Mouse (Mus musculus) heart, embryonic 10.5 days (tissue): ENCODE measurements around the gene Celsr1. TPM values are rescaled to one million over a fixed set of nuclear protein-coding genes. Genes with fewer than 3 reads are reported as not detected.

Source experiments
- DNase-seq: peaks from one replicate; pipeline ENCODE4 v3.0.0-alpha.2; 2017; ENCODE audit warnings: low spot score
- H3K27ac ChIP-seq: fragments of 300-500 bp; sonication (generic); 2 replicates; pipeline ENCODE4 v1.5.1; 2016; ENCODE audit warnings: mild to moderate bottlenecking
- H3K27me3 ChIP-seq: fragments of 300-500 bp; sonication (generic); 2 replicates; pipeline ENCODE4 v1.6.1; 2016; ENCODE audit warnings: mild to moderate bottlenecking; ENCODE audit not compliant: poor library complexity, insufficient read depth, severe bottlenecking
- H3K36me3 ChIP-seq: fragments of 300-500 bp; sonication (generic); 2 replicates; pipeline ENCODE4 v1.6.1; 2016; ENCODE audit warnings: mild to moderate bottlenecking, moderate library complexity
- H3K4me1 ChIP-seq: fragments of 300-500 bp; sonication (generic); 2 replicates; pipeline ENCODE4 v1.6.1; 2016; ENCODE audit warnings: mild to moderate bottlenecking
- H3K4me3 ChIP-seq: fragments of 300-500 bp; sonication (generic); 2 replicates; pipeline ENCODE4 v1.5.1; 2016; ENCODE audit warnings: mild to moderate bottlenecking, moderate library complexity
- H3K9me3 ChIP-seq: fragments of 300-500 bp; sonication (generic); 2 replicates; pipeline ENCODE4 v1.6.1; 2016; ENCODE audit warnings: mild to moderate bottlenecking, moderate library complexity
- WGBS: fragments of 180-500 bp; shearing (Covaris S2); methylation state at CpG from one replicate; pipeline ENCODE4 v1.1.7; 2016; 5-methylcytosine and 5-hydroxymethylcytosine counted together
- polyA plus RNA-seq: library from polyadenylated mRNA; unstranded; fragments of >200 nt; fragmentation: Nextera tagmentation; extraction: Ambion mirVana; gene quantifications from 2 replicates; pipeline ENCODE4 v1.2.1, GENCODE M21; 2016

Gene Celsr1
- polyA plus RNA-seq, 1 experiment from 2014 or later: 2.3 TPM

GRCm38 (mm10) chr15:85908660-85909491 lies 124.7 kb downstream of the Celsr1 start:
- DNase-seq: no peak
- Histone ChIP-seq H3K27me3 (peaks cover 3% of the 10 kb centered on the region; the same call in 1 of the 2 replicates), H3K4me3 (no peak overlapping the region), H3K36me3 (no peaks in the 10 kb centered on the region), H3K9me3 (no peaks in the 10 kb centered on the region), H3K4me1 (peaks cover 11% of the 10 kb centered on the region), H3K27ac (no peak overlapping the region)
- 84% methylated on average over 7 of the region's 7 CpGs for WGBS

GRCm38 (mm10) chr15:85903826-85904225 lies 129.8 kb downstream of the Celsr1 start:
- no peak overlapping the region for H3K4me3 ChIP-seq
- DNase-seq: no peak
- no peaks in the 10 kb centered on the region for H3K9me3 ChIP-seq
- WGBS: 57% methylated on average over 8 of the region's 8 CpGs
- no peak overlapping the region for H3K27ac ChIP-seq
- peaks cover 16% of the 10 kb centered on the region; the same call in 1 of the 2 replicates for H3K36me3 ChIP-seq
- peaks cover 3% of the 10 kb centered on the region; the same call in 1 of the 2 replicates for H3K27me3 ChIP-seq
- H3K4me1 ChIP-seq: peaks cover 24% of the 10 kb centered on the region

GRCm38 (mm10) chr15:85902505-85902904 lies 131.1 kb downstream of the Celsr1 start:
- 58% methylated on average over 10 of the region's 10 CpGs for WGBS
- no peak for DNase-seq
- peaks cover 1% of the 10 kb centered on the region; the same call in 1 of the 2 replicates for H3K27me3 ChIP-seq
- no peak overlapping the region for H3K4me3 ChIP-seq
- H3K9me3 ChIP-seq: no peaks in the 10 kb centered on the region
- H3K27ac ChIP-seq: no peak overlapping the region
- peaks cover 24% of the 10 kb centered on the region for H3K4me1 ChIP-seq
- H3K36me3 ChIP-seq: peaks cover 27% of the 10 kb centered on the region

GRCm38 (mm10) chr15:85900801-85901200 lies 132.8 kb downstream of the Celsr1 start:
- no peaks in the 10 kb centered on the region; the same call in 1 of the 2 replicates for H3K27me3 ChIP-seq
- H3K9me3 ChIP-seq: no peaks in the 10 kb centered on the region
- peaks cover 24% of the 10 kb centered on the region for H3K4me1 ChIP-seq
- peaks cover 43% of the 10 kb centered on the region for H3K36me3 ChIP-seq
- DNase-seq: no peak
- H3K4me3 ChIP-seq: no peak overlapping the region
- no peak overlapping the region for H3K27ac ChIP-seq
- WGBS: 76% methylated on average over 12 of the region's 12 CpGs

- Histone ChIP-seq H3K4me1 (peaks cover 24% of the 10 kb centered on the region), H3K9me3 (no peaks in the 10 kb centered on the region), H3K36me3 (peaks cover 48% of the 10 kb centered on the region), H3K4me3 (no peak overlapping the region), H3K27ac (no peak overlapping the region), H3K27me3 (no peaks in the 10 kb centered on the region; the same call in 1 of the 2 replicates)
- DNase-seq: no peak
- WGBS: 92% methylated on average over 8 of the region's 8 CpGs
Observed at GRCm38 (mm10) chr15:85900318-85900717, 133.3 kb downstream of the Celsr1 start.

GRCm38 (mm10) chr15:85899396-85899795 lies 134.2 kb downstream of the Celsr1 start:
- Histone ChIP-seq H3K36me3 (peaks cover 57% of the 10 kb centered on the region), H3K4me3 (no peak overlapping the region), H3K4me1 (peaks cover 24% of the 10 kb centered on the region), H3K27me3 (no peaks in the 10 kb centered on the region; the same call in 1 of the 2 replicates), H3K9me3 (no peaks in the 10 kb centered on the region), H3K27ac (no peak overlapping the region)
- 81% methylated on average over 6 of the region's 6 CpGs for WGBS
- DNase-seq: no peak

- Histone ChIP-seq H3K4me1 (peaks cover 12% of the 10 kb centered on the region), H3K9me3 (no peaks in the 10 kb centered on the region), H3K27ac (no peak overlapping the region), H3K27me3 (no peaks in the 10 kb centered on the region), H3K4me3 (no peak overlapping the region), H3K36me3 (peaks cover 80% of the 10 kb centered on the region)
- DNase-seq: no peak
- 90% methylated on average over 10 of the region's 10 CpGs for WGBS
Observed at GRCm38 (mm10) chr15:85897113-85897512, 136.5 kb downstream of the Celsr1 start.

- 24% methylated on average over 8 of the region's 8 CpGs for WGBS
- H3K27ac ChIP-seq: no peak overlapping the region
- H3K4me3 ChIP-seq: no peak overlapping the region
- no peak for DNase-seq
- no peaks in the 10 kb centered on the region for H3K9me3 ChIP-seq
- H3K27me3 ChIP-seq: no peaks in the 10 kb centered on the region
- H3K36me3 ChIP-seq: peaks cover 88% of the 10 kb centered on the region
- peaks cover 5% of the 10 kb centered on the region; the same call in 1 of the 2 replicates for H3K4me1 ChIP-seq
Observed at GRCm38 (mm10) chr15:85896284-85896683, 137.3 kb downstream of the Celsr1 start.

GRCm38 (mm10) chr15:85893871-85894270 lies 139.7 kb downstream of the Celsr1 start:
- Histone ChIP-seq H3K27ac (no peak overlapping the region), H3K9me3 (no peaks in the 10 kb centered on the region), H3K4me1 (no peaks in the 10 kb centered on the region), H3K36me3 (peaks cover 88% of the 10 kb centered on the region), H3K27me3 (no peaks in the 10 kb centered on the region), H3K4me3 (no peak overlapping the region)
- whole genome bisulfite sequencing: 84% methylated on average over 7 of the region's 7 CpGs
- no peak for DNase-seq

GRCm38 (mm10) chr15:85892498-85893118 lies 141.0 kb downstream of the Celsr1 start:
- no peak for DNase-seq
- no peaks in the 10 kb centered on the region for H3K4me1 ChIP-seq
- H3K27me3 ChIP-seq: no peaks in the 10 kb centered on the region
- no peaks in the 10 kb centered on the region for H3K9me3 ChIP-seq
- no peak overlapping the region for H3K27ac ChIP-seq
- no peak overlapping the region for H3K4me3 ChIP-seq
- WGBS: 82% methylated on average over 13 of the region's 13 CpGs
- peaks cover 80% of the 10 kb centered on the region for H3K36me3 ChIP-seq

- Histone ChIP-seq H3K36me3 (peaks cover 73% of the 10 kb centered on the region), H3K4me1 (no peaks in the 10 kb centered on the region), H3K4me3 (no peak overlapping the region), H3K27ac (no peak overlapping the region), H3K27me3 (no peaks in the 10 kb centered on the region), H3K9me3 (no peaks in the 10 kb centered on the region)
- WGBS: 84% methylated on average over 10 of the region's 10 CpGs
- DNase-seq: no peak
Observed at GRCm38 (mm10) chr15:85891971-85892370, 141.6 kb downstream of the Celsr1 start.

- no peaks in the 10 kb centered on the region for H3K4me1 ChIP-seq
- 81% methylated on average over 4 of the region's 4 CpGs for WGBS
- no peaks in the 10 kb centered on the region for H3K27me3 ChIP-seq
- no peak overlapping the region for H3K4me3 ChIP-seq
- no peak for DNase-seq
- H3K27ac ChIP-seq: no peak overlapping the region
- peaks cover 72% of the 10 kb centered on the region for H3K36me3 ChIP-seq
- no peaks in the 10 kb centered on the region for H3K9me3 ChIP-seq
Observed at GRCm38 (mm10) chr15:85889235-85889634, 144.3 kb downstream of the Celsr1 start.

- WGBS: 82% methylated on average over 5 of the region's 5 CpGs
- no peak overlapping the region for H3K4me3 ChIP-seq
- peaks cover 54% of the 10 kb centered on the region for H3K36me3 ChIP-seq
- DNase-seq: no peak
- H3K27me3 ChIP-seq: no peaks in the 10 kb centered on the region
- H3K9me3 ChIP-seq: no peaks in the 10 kb centered on the region
- no peaks in the 10 kb centered on the region for H3K4me1 ChIP-seq
- no peak overlapping the region for H3K27ac ChIP-seq
Observed at GRCm38 (mm10) chr15:85885606-85886005, 148.0 kb downstream of the Celsr1 start.
